Mouse (Mus musculus) c-Kit-positive CD71-positive TER-119-positive erythroid progenitor cells, embryonic 14.5 days (primary cell): ENCODE results near the gene Gm8653.
"Not testable (repeated sequence)": the region's sequence is repeated elsewhere in the genome, so short reads cannot be mapped to it uniquely, and the experiment has no call there.

Experiments
- DNase-seq: peaks from one replicate; pipeline ENCODE4 v3.0.0-alpha.2; 2013; ENCODE audit warnings: low spot score

Gm8653 gene

GRCm38 (mm10) chr7:22201164-22201563, at the start of gene Gm8653:
Gene Gm8653, minus strand, starts transcription at chr7:22201264.
- DNase-seq: not testable (repeated sequence)

- not testable (repeated sequence) for DNase-seq
These were observed 28.3 kb upstream of the Gm8653 start, which contains the start of gene Gm8453 for GRCm38 (mm10) chr7:22229384-22229783. Gene Gm8453, minus strand, starts transcription at chr7:22229484.

DNA sequence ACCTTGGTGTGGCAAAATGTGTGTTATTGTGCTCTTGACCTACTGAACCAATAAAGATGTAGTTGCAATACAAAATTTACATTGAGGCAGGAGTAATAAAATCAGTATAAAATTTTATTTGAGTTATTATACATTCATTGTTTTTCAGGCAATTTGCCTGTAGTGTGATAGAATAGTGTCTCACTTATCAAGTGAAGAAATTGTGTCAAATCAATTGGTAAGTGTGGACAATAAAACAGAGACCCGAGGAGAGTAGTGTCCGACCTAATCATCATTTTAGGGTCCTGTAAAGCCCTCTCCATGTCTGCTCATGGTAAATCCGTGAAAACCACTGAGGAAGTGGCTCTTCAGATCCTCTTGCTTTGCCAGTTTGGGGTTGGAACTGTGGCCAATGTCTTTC, 12.0 kb downstream of the Gm8653 start, which contains the start of gene Vmn1r143:
Gene Vmn1r143, plus strand, starts transcription at position 301 of the 400 bp plus-strand sequence.
- DNase-seq: not testable (repeated sequence)

DNA sequence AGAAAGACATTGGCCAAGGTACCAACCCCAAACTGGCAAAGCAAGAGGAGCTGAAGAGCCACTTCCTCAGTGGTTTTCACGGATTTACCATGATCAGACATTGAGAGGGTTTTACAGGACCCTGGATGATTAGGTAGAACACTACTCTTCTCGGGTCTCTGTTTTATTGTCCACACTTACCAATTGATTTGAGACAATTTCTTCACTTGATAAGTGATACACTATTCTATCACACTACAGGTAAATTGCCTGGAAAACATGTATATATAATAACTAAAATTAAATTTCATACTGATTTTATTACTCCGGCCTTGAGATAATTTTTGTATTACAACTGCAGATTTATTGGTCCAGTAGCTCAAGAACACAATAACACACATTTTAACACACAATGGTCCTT, 37.1 kb downstream of the Gm8653 start, which contains the start of gene Vmn1r142:
Gene Vmn1r142, minus strand, starts transcription at position 101 of the 400 bp plus-strand sequence.
- DNase-seq: not testable (repeated sequence)
